Mouse (Mus musculus): ENCODE measurements around the gene Chmp6.

Chmp6 gene

DNA sequence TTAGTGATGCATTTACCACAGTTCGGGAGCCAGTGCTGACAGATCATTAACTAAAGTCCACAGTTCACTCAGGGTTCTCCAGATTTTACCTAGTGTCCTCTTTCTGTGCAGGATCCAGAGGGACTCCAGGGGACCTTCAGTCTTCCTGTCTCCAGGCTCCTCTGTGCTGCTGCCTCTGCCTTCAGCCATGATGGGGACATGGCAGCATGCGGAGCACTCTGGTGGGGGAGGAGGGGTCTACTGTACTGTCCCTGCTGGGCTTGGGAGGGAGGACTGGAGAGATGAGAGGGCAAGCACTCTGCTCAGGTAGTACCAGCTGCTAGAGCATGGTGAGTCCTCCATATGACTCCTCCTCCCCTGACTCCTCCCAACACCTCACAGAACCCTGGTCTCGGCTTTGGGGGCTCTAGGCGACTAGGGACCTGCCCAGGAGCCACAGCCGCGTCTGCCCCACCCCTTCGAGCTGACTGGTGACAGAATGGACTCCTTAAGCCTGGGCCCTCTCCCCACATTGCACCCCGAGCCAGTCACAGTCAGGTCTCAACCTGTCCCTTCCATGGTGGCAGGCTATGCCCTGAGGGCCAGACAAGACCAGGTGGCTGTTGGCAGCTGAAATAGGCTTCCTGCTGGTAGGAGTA lies 26.0 kb downstream of the Chmp6 start:
- DNase-seq = peak; percentile 54

- no peak for DNase-seq
Observed at GRCm38 (mm10) chr11:119939711-119940106, 26.5 kb downstream of the Chmp6 start.

DNA sequence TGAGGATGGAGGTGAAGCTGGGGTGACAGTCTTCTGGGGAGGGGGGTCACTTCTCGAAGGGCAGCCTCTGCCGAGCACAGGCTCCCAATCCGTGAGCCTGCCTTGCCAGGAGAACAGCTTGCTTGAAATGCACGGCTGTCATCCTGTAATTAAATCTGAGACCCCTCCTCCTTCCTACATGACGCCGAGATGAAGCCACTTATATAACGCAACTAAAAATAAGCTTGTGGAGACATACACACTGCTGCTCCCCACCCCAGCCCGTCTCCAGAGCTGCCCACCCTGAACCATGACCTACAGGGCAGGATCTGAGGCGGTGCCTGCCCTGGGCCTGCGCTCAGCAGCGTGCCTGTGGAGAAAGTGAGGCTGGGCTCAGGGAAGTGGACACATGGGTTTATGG lies 26.9 kb downstream of the Chmp6 start:
- no peak for DNase-seq

DNA sequence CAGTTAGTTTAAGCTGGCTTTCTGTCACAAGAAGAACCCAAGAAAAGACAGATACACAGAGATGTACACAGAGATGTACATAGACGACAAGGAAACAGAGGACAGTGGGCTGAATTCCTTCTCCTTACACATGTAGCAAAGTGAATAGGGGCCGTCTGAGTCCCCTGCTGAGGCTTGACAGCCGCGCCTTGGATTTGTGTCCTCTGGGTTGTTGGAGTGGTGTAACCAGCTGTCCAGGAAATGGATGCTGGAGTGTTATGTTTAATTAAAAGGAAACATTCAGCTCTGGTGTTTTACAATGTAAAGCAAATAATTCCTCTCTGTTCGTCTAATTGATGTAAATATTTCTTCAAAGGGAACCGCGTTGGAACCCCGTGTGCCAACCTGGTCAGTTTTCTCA lies 28.6 kb downstream of the Chmp6 start:
- no peak for DNase-seq

DNA sequence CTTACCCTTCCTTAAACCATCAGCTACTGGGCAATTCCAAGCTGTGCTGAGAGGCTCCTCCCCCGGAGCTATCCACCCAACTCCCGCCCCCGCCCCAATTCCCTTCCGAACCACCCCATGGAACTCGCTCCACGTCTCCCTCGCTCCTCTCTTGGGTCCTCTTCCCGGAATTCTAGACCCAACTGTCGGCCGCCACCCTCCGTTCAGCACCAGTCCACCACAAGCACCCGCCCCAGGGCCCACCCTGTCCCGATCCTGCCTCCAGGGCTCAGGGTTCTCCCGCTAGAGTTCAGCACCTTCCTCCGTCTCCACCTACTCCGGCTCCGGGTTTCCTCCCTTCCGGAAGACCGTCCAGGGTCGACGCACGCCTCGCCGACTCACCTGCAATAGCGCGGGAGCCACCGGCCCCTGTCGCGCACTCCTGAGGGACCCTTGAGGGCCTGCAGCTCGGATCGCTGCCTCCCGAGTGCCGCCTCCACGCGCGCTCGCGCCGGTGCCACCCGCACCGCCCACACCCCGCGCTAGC lies 29.0 kb downstream of the Chmp6 start:
- DNase-seq = no peak

- peak; percentile 100 for DNase-seq
Observed at GRCm38 (mm10) chr11:119942727-119943427, 29.6 kb downstream of the Chmp6 start, which contains the start of gene Baiap2. Gene Baiap2, plus strand, starts transcription at chr11:119942763.

GRCm38 (mm10) chr11:119943428-119943988 lies 30.3 kb downstream of the Chmp6 start:
- DNase-seq = no peak

DNA sequence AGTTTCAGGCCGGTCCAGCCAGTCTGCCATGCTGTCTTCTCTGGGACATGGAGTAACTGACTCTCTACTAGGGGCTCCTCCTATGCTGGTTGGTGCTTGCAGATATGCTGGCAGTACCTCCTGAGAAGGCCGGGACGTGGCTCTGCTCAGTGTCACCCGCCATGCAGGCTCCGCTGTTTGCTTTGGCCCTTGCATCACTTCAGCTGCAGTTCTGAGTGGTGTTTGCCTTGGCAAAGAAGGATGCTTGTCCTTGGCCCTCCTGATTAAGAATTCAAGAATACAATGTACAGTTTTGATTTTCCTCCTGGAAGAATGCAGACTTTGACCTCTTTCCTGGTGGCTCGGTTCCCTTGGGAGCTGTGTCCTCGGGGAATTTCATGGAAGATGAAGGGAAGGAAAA lies 32.1 kb downstream of the Chmp6 start:
- peak; percentile 54 for DNase-seq

GRCm38 (mm10) chr11:119947426-119947825 lies 34.2 kb downstream of the Chmp6 start:
- no peak for DNase-seq

DNA sequence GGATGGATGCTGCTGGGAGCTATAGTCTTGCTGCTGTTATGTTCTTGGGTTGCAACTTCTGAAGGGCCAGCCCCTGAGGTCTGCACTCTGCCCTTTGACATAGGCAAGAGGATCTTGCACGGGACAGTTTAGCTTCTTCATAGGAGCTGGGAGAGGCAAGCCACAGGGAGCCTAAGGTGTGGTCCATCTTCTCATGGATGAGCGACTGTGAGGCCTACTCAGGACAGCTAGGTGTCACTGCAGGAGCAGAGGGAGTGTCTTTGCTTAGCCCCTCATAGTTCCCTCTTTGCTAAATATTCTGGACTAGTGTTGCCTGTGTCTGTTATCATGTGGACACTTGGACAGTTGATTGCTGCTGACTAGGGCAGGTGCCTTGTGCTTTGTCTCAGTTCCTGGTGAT lies 34.7 kb downstream of the Chmp6 start:
- no peak for DNase-seq

DNA sequence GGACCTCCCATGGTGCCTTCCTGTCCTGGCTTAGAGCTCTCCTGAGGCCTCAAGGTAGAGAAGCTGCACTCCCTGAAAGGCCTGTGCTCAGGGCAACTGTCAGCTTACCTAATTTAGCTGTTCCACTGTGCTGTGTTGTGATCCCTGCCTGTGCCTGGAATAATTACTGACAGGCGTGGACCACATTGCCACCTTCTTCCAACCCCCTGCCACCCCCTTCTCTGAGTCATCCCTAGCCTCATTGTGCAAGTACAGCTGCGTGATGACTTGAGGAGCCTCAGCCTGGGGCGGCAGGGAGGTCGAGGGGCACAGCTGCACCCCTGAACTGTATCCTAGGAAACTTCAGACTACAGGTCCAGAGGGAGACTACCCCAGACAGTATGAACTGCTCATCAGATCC lies 35.1 kb downstream of the Chmp6 start:
- no peak for DNase-seq

DNA sequence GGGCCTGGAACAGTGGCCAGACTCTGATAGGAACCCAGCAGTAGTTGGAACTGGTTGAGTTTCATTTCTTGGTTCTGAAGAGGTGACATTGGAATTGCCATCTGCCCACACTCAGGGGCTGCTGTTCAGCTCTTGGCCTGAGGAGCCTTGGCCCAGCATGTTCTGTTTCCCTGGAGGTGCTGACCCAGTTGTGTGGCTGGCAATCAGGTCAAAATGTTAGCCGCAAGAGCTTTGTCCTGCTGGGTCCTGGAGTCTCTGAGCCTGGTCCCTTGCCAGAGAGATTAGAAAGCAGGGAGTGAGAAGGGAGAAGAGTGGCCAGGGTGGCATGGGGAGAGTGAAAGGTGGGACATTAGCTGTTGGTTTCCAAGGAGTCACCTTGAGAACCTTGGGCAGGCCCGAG lies 35.6 kb downstream of the Chmp6 start:
- no peak for DNase-seq

GRCm38 (mm10) chr11:119950535-119950934 lies 37.3 kb downstream of the Chmp6 start:
- DNase-seq = no peak

DNA sequence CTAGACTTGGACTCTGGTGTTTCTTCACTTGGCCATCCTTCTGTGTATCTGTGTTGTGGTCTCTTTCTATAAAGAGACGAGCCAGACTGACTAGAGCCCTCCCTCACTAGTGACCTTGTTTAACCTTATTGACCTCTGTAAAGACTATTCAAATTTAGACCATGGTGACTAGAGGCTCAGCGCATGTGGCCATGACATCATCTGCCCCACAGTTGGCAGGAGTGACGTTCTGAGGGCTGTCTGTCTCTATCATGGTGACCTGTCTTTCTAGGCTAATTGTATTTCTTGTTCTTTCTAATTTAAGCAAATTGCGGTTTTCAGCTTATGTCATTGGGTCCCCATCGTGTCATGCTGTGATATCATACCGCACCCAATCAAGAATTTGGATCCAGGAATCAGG lies 38.1 kb downstream of the Chmp6 start:
- no peak for DNase-seq

- DNase-seq = peak; percentile 80
Observed at GRCm38 (mm10) chr11:119952429-119953224, 39.4 kb downstream of the Chmp6 start.

GRCm38 (mm10) chr11:119954233-119954632 lies 41.0 kb downstream of the Chmp6 start:
- DNase-seq = no peak

DNA sequence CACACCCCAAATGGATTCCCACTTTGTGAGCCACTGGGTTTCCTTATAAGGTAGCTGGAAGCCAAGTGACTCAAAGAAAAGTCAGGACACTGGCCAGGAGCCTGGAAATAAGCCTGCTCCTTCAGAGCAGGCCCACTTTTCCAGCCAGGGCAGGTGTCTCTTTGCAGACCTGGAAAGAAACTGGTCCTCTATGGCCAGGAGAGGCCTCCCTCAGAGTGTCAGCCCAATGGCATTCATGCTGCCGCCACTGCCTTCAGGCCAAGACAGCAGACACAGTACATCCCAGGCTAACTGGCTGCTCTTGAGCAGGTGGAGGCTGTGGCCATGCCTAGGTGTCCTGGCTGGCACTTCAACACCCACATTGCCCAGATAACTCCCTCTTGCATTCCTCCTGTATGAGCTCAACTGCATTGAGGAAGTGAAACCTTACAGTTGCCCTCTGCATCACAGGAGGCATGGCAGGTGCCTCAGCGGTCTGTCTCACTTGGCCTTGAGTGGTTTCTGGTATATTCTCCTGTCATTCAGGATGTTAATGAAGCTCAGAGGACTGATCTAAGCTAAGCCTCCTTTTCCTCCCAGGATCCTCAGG lies 41.6 kb downstream of the Chmp6 start:
- DNase-seq = no peak

DNA sequence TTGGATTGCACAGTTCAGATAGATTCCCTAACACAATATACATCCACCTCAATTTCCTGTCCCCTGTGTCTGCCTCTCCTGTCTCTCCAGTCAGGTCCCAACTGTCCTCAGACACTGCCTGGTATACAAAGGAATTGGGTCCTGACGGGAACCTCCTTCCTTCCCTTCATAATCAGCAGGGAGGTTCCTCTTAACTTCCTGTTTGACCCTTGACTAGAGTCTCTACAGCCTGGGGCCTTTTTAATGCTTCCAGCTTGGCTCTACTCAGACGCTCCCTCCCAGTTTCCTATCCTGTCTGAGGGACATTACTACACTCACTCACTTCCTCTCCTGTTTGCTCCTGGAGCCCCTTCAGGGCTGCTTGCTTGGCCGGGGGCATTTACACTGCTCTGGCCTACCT lies 42.2 kb downstream of the Chmp6 start:
- no peak for DNase-seq

DNA sequence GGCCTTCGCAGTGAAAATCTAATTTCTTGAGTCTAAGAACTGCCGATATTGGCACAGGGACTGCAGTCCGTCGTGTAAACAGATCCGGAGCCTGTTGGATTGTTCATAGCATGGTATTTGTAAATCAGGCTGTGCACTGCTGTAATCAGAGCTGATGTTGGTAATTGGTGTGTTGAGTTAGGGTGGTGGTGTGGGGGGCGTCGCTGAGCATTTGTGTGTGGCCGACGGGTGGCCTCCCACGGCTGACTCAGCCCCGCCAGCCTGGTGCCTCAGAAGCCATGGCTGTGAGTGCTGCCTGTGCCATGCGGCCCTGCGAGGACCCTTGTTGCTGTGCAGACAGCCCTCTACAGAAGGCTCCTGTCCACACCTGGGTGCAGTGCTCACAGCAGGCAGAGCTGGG lies 43.3 kb downstream of the Chmp6 start:
- DNase-seq = no peak

DNA sequence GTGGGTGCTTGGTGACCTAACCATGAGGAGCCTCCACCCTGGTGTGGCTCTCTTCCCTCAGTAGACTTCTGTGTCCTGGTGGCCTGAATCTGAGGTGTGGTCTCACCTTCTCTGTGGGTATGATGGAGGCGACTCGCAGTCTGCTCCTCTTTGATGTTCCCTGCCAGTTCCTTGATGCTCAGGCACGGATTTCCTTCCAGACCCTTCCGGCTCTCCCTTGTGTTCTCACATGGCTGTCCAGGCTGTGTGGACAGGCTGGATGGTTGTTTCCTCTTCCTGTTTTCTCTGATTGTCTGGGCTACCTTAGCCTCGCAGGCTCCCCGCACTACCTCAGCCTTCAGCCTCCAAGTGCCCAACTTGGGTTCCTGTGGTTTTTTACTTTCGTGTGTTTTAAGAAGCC lies 45.6 kb downstream of the Chmp6 start:
- peak; percentile 45 for DNase-seq

DNA sequence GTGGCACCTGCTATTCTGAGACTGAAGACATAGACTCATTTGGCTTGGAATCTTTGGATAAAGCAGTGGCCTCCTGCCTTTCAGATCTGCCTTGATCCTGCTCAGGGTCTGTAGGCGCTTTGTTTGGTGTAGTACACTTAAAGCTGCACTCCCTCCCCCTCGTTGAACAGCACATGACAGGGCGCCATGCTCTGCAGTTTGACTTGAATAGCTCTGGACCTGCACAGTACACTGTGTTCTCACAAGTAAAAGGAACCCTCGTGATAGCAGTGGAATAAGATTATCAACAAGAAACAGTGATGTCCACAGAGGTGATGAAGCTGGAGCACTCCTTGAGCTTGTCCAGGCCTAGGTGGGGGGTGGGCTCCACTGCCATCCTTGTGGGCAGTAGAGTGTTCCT lies 46.5 kb downstream of the Chmp6 start:
- no peak for DNase-seq

GRCm38 (mm10) chr11:119960671-119961070 lies 47.4 kb downstream of the Chmp6 start:
- no peak for DNase-seq

DNA sequence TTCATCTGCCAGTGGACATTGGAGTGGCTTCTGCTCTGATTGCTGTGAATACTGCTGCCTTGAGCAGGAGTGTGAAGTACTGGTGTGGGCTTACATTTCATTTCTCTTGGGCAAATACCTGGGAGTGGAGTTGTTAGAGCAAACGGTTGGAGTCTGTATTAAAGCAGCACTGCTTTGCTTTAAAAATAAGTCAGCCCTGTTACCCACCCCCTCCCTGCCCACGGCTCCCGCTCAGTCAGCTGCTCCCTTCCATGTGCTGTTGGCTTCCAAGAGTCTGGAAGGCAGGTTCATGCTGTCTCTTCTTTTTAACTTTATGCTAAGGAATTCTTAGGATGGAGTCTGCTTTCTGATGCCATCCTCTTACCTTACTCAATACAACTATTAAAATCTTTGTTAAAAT lies 48.3 kb downstream of the Chmp6 start:
- DNase-seq = no peak
